Mouse (Mus musculus) bone marrow macrophage, adult 2 months (primary cell): ENCODE measurements around the gene AU018091.

Source experiments
- CTCF ChIP-seq: IDR thresholded peaks from 2 replicates; pipeline ENCODE4 v1.5.1; 2012; ENCODE audit warnings: low read depth, mild to moderate bottlenecking, low read length, moderate library complexity
- POLR2A ChIP-seq: IDR thresholded peaks from 2 replicates; pipeline ENCODE4 v1.6.1; 2012; ENCODE audit warnings: mild to moderate bottlenecking, low read depth, low read length, borderline replicate concordance

GRCm38 (mm10) chr7:3168296-3168695, 707 bp downstream of the AU018091 start:
- TF ChIP-seq CTCF (no peak), POLR2A (no peak)
